Mouse (Mus musculus): Measurements from ENCODE around the gene Atg9a. TPM values are rescaled to one million over a fixed set of nuclear protein-coding genes. Genes with fewer than 3 reads are reported as not detected.

The Atg9a gene
- total RNA-seq, 2 experiments from 2014 or later: 38.0 to 42.7 TPM

Small RNA genes within 50 kb of the gene (microRNA-seq; reads per million reads assigned to microRNA genes)
- 0 reads per million in 2 experiments for gene Gm27943 (ENCODE audit: borderline number of aligned reads in 2 of 2)

Other genes starting within 250 kb of the Atg9a start
- under 1 TPM; 0.13 to 0.20 TPM for gene Ihh, start 240.5 kb downstream of the Atg9a start, total RNA-seq (2021)
- gene Nhej1, start 67.0 kb downstream of the Atg9a start, total RNA-seq (2021): 1 to 10 TPM; 6.1 to 7.4 TPM
- under 1 TPM; 0.32 to 0.63 TPM for gene Slc23a3, start 58.3 kb downstream of the Atg9a start, total RNA-seq (2021)
- gene Cnppd1, start 49.5 kb downstream of the Atg9a start, total RNA-seq (2021): 10 to 100 TPM; 32.3 to 33.2 TPM
- 10 to 100 TPM; 86.5 to 95.1 TPM for gene Retreg2, start 49.4 kb downstream of the Atg9a start, total RNA-seq (2021)
- 10 to 100 TPM; 29.4 to 31.8 TPM for gene Zfand2b, start 23.6 kb downstream of the Atg9a start, total RNA-seq (2021)
- 10 to 100 TPM; 23.1 to 23.3 TPM for gene Abcb6, start 11.8 kb downstream of the Atg9a start, total RNA-seq (2021)
- gene Ankzf1, start within 50 bp of the Atg9a start, total RNA-seq (2021): 10 to 100 TPM; 13.0 to 18.5 TPM
- gene Glb1l, start 18.6 kb upstream of the Atg9a start, total RNA-seq (2021): 10 to 100 TPM; 16.6 to 22.8 TPM
- 100 to 1,000 TPM; 117 to 119 TPM for gene Stk16, start 18.6 kb upstream of the Atg9a start, total RNA-seq (2021)
- 100 to 1,000 TPM in 1 of 2 experiments, 10 to 100 TPM in 1; 48.9 to 119 TPM for gene Tuba4a, start 27.7 kb upstream of the Atg9a start, total RNA-seq (2021)
- gene A630095N17Rik, start 39.9 kb upstream of the Atg9a start, total RNA-seq (2021): not detected
- 100 to 1,000 TPM; 118 to 204 TPM for gene Dnajb2, start 44.2 kb upstream of the Atg9a start, total RNA-seq (2021)
- 10 to 100 TPM; 51.0 to 59.5 TPM for gene Ptprn, start 72.3 kb upstream of the Atg9a start, total RNA-seq (2021)
- gene Resp18, start 86.2 kb upstream of the Atg9a start, total RNA-seq (2021): 100 to 1,000 TPM; 141 to 165 TPM
- gene Dnpep, start 125.8 kb upstream of the Atg9a start, total RNA-seq (2021): 10 to 100 TPM; 90.1 to 90.6 TPM
- gene Des, start 168.1 kb upstream of the Atg9a start, total RNA-seq (2021): 10 to 100 TPM; 15.9 to 21.3 TPM
- 10 to 100 TPM in 1 of 2 experiments, 1 to 10 TPM in 1; 7.3 to 10.8 TPM for gene Speg, start 183.1 kb upstream of the Atg9a start, total RNA-seq (2021)
- gene Gmppa, start 243.7 kb upstream of the Atg9a start, total RNA-seq (2021): 10 to 100 TPM; 53.2 to 56.1 TPM